Mouse (Mus musculus): ENCODE data around the gene Ankrd13a. TPM values are rescaled to one million over a fixed set of nuclear protein-coding genes. Genes with fewer than 3 reads are reported as not detected.

The Ankrd13a gene
- polyA plus RNA-seq, 1 experiment from 2014 or later: 40.2 TPM

DNA sequence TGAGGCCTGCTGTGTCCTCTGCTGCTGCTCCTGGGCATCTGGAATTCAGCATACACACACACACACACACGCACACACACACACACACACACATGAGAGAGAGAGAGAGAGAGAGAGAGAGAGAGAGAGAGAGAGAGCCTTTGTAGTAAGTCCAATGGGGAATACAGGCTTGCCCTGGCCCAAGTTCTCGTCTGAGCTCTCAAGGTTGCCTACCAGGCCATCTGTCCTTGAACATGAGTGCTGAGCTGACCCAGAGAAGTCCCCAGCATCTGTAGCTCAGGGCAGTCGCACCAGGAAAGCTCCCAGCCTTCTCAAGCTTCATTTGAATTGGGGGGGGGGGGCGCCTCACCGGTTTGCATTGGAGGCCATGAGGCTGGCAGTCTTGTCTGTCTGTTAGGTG is 10.7 kb downstream of the Ankrd13a start:
- no peaks in the 10 kb centered on the region for H3K4me1 ChIP-seq
- no peaks in the 10 kb centered on the region for H3K9me3 ChIP-seq
- no peak overlapping the region for H3K4me3 ChIP-seq
- H3K9ac ChIP-seq: no peak overlapping the region
- H3K27ac ChIP-seq: no peak overlapping the region
- no peak overlapping the region for H3K4me2 ChIP-seq (replicated peaks)
- peaks cover 36% of the 10 kb centered on the region for H3K36me3 ChIP-seq
- ATAC-seq (ENCODE audit: low FRiP score, low read depth): no peak
- 75% methylated on average over 5 of the region's 5 CpGs for WGBS
- no peaks in the 10 kb centered on the region for H3K27me3 ChIP-seq

DNA sequence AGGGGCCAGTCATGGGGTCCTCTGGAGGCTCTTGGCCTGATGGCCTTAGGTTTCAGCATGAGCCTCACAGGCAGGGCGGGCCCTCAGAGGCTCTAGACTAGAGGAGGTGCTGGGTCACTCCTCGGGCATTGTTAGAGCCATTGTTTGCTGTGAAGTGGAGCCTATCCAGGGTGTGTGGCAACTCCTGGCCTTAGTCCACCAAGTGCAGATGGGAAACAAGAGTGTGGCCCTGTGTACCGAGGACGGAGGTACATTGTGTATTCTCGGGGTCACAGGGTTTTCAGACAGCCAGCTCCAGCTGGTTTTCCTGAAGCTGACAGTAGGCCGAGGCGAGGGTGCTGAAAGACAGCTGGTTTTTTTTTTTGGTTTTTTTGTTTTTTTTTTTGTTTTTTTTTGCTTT is 18.8 kb downstream of the Ankrd13a start:
- Histone ChIP-seq H3K4me1 (peaks cover 8% of the 10 kb centered on the region), H3K9me3 (no peaks in the 10 kb centered on the region), H3K27ac (no peak overlapping the region), H3K4me2 (replicated peaks) (no peak overlapping the region), H3K36me3 (peaks cover 62% of the 10 kb centered on the region), H3K27me3 (peaks cover 10% of the 10 kb centered on the region), H3K9ac (no peak overlapping the region), H3K4me3 (no peak overlapping the region)
- ATAC-seq (ENCODE audit: low FRiP score, low read depth): no peak
- WGBS: 86% methylated on average over 7 of the region's 7 CpGs

DNA sequence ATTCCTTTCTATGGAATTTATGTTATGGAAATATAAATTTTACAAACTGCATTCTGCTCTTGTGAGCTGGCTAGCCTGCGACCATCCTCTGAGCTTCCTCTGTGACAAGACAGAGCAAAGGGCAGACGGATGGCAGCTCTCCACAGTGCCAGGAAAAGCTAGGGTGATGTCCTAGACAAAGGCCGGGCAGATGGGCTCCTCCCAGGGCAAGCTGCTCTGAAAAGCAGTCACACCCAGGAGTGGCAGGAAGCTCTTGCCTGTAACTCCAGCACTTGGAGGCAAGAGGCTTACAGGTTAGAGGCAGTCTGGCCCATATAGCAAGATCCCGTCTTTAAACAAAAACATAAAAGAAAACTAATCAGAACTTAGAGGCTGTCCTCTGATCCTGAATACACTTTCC is 20.1 kb downstream of the Ankrd13a start:
- H3K4me2 ChIP-seq (replicated peaks): no peak overlapping the region
- H3K4me3 ChIP-seq: no peak overlapping the region
- ATAC-seq (ENCODE audit: low FRiP score, low read depth): no peak
- 81% methylated on average over 4 of the region's 4 CpGs for WGBS
- H3K9me3 ChIP-seq: no peaks in the 10 kb centered on the region
- peaks cover 65% of the 10 kb centered on the region for H3K36me3 ChIP-seq
- H3K27ac ChIP-seq: no peak overlapping the region
- H3K4me1 ChIP-seq: peaks cover 8% of the 10 kb centered on the region
- no peak overlapping the region for H3K9ac ChIP-seq
- peaks cover 10% of the 10 kb centered on the region for H3K27me3 ChIP-seq

DNA sequence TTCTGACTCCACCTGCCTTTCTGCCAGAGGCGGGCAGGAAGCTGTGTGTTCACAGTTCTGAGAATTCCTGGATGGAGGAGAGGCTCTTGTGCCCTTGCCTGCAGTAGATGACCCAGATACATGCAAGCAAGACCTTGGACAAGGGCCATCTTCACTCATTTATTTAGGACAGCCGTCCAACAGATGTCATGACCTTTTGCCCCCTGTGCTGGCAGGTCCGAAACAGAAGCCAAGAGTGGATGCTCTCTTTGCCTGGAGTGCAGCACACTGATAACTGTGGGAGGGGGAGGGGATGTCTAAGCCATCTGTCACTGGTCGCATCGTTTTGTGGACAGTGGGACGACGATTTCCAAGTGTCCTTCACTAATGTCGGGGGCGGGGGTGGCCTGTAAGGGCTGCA is 20.8 kb downstream of the Ankrd13a start:
- Histone ChIP-seq H3K4me3 (no peak overlapping the region), H3K9me3 (no peaks in the 10 kb centered on the region), H3K9ac (no peak overlapping the region), H3K4me2 (replicated peaks) (no peak overlapping the region), H3K27me3 (peaks cover 10% of the 10 kb centered on the region), H3K4me1 (peaks cover 8% of the 10 kb centered on the region), H3K36me3 (peaks cover 69% of the 10 kb centered on the region), H3K27ac (no peak overlapping the region)
- no peak for ATAC-seq (ENCODE audit: low FRiP score, low read depth)
- WGBS: 51% methylated on average over 9 of the region's 9 CpGs

DNA sequence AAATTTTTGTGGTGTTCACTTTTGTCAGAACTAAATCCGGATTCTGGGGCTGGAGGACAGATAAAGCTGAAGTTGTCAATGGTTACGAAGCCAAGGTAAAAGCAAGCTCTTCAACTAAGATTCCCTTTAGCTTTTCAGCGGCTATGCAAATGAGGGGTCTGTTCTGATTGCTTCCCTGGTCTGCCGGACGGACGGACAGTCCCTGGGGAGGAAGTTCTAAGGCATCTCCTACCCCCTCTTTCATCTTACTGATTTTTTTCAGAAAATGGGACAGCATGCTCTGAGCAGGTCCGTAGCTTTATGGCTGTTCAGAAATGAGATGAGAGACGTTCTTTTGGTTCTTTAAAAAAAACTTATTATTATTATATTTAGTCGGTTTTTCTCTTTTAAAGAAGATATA is 21.2 kb downstream of the Ankrd13a start:
- peaks cover 70% of the 10 kb centered on the region for H3K36me3 ChIP-seq
- WGBS: 79% methylated on average over 9 of the region's 9 CpGs
- no peak for ATAC-seq (ENCODE audit: low FRiP score, low read depth)
- no peak overlapping the region for H3K4me2 ChIP-seq (replicated peaks)
- H3K4me1 ChIP-seq: peaks cover 8% of the 10 kb centered on the region
- H3K4me3 ChIP-seq: no peak overlapping the region
- H3K27me3 ChIP-seq: peaks cover 10% of the 10 kb centered on the region
- no peaks in the 10 kb centered on the region for H3K9me3 ChIP-seq
- H3K9ac ChIP-seq: no peak overlapping the region
- H3K27ac ChIP-seq: no peak overlapping the region

DNA sequence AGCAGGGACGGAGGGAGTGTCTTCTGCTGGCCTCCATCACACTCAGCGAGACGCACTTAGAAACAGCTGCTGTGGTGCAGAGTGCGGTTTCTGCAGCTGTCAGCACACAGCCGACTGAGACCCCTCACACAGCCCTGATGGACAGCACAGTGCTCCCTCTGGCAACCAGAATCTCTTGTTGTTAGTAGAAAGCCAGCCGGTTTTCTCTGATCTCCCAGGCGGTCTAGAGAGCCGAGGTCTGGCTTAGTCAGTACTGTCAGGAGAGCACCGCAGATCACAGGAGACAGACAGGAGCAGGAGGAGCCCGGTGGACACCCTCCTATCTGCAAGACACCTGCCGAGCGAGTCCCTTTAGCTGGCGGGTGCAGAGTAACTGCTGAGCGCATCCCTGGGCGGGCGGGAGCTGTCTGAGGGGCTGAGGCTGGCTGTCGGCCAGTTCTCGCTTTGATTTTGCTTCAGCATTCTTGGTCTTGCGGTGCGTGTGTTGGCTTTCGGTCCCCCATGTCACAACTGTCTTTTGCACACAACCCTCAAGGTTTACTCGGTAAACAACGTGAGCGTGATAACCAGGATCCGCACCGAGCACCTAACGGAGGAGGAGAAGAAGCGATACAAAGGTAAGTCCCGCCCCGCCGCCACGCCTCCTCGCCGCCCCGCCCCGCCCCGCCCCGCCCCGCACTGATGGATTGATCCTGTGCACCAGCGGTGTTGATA is 22.0 kb downstream of the Ankrd13a start:
- H3K4me1 ChIP-seq: peaks cover 8% of the 10 kb centered on the region
- WGBS: 5% methylated on average over 40 of the region's 40 CpGs
- H3K36me3 ChIP-seq: peaks cover 70% of the 10 kb centered on the region
- peak overlapping the region; percentile 42 for H3K4me3 ChIP-seq
- no peaks in the 10 kb centered on the region for H3K9me3 ChIP-seq
- H3K27ac ChIP-seq: no peak overlapping the region; the same call in 1 of the 2 replicates
- H3K4me2 ChIP-seq (replicated peaks): peak overlapping the region; percentile 68
- H3K9ac ChIP-seq: peak overlapping the region; percentile 56
- peaks cover 10% of the 10 kb centered on the region for H3K27me3 ChIP-seq
- ATAC-seq (ENCODE audit: low FRiP score, low read depth): peak; percentile 78

DNA sequence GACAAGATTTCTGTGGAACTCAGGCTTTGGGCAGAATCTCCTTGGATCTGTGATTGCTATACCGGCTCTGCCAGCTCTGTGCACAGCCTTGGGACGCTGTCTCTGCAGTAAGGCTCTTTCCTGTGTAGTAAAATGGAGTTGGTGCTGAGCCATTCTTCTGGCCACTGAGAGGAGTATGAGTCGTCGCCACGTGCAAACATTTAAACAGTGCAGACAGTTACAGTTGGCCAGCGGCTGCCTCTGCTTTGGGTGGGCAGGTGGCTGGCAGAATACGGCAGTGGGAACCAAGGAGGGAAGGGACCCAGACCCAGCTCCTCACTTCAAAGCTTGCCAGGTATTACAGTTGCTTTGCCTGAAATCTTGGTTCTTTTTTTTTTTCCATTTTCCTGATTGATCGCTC is 22.8 kb downstream of the Ankrd13a start:
- peaks cover 70% of the 10 kb centered on the region for H3K36me3 ChIP-seq
- H3K4me2 ChIP-seq (replicated peaks): peak overlapping the region; percentile 68
- peaks cover 10% of the 10 kb centered on the region for H3K27me3 ChIP-seq
- no peak for ATAC-seq (ENCODE audit: low FRiP score, low read depth)
- peaks cover 8% of the 10 kb centered on the region for H3K4me1 ChIP-seq
- H3K27ac ChIP-seq: no peak overlapping the region
- H3K4me3 ChIP-seq: no peak overlapping the region
- WGBS: 88% methylated on average over 8 of the region's 8 CpGs
- no peaks in the 10 kb centered on the region for H3K9me3 ChIP-seq
- no peak overlapping the region for H3K9ac ChIP-seq

DNA sequence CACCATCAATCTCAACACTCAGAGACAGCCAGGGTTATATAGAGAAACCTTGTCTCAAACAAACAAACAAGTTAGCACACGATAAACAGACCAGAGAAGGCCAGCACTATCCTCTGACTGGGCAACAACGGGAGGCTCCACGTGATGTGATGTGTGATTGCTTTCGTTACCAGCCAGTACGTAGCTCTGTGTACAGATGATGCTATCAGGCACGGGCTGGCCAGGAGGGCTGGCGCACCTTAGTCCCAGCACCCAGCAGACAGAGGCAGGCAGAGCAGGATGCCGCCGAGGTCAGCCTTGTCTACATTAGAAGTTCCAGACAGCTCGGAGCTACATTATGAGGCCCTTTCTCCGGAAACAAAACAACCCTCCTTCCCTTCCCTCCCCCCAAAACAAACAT is 25.4 kb downstream of the Ankrd13a start:
- WGBS: 85% methylated on average over 11 of the region's 11 CpGs

DNA sequence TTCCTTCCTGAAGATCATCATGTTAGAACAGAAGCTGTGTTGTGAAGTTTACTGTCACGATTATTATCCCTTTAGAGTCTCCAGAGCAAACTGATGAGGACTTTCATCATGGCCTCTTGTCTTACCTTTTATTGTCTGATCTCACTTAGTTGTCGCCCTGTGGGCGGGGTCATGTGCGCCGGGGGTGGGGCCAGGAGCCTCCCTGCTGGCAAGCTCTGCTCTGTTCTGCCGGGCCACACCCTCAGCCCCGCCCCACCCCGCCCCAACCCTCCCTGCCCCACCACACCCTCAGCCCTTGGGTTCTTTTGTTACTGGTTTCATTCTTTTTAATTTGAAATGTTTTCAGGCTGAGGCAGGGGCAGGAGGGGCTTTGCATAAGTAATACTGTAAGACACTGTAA is 26.6 kb downstream of the Ankrd13a start:
- no peak overlapping the region for H3K27ac ChIP-seq
- no peak for ATAC-seq (ENCODE audit: low FRiP score, low read depth)
- peaks cover 10% of the 10 kb centered on the region for H3K4me1 ChIP-seq
- 18% methylated on average over 8 of the region's 8 CpGs for WGBS
- no peak overlapping the region for H3K9ac ChIP-seq
- H3K9me3 ChIP-seq: no peaks in the 10 kb centered on the region
- H3K27me3 ChIP-seq: peaks cover 2% of the 10 kb centered on the region; the same call in 1 of the 2 replicates
- H3K4me3 ChIP-seq: no peak overlapping the region
- no peak overlapping the region for H3K4me2 ChIP-seq (replicated peaks)
- H3K36me3 ChIP-seq: peaks cover 84% of the 10 kb centered on the region

More for the DNA sequence above, 25.4 kb downstream of the Ankrd13a start:
- H3K27me3 ChIP-seq: peaks cover 10% of the 10 kb centered on the region
- no peak overlapping the region for H3K9ac ChIP-seq
- H3K4me3 ChIP-seq: no peak overlapping the region
- ATAC-seq (ENCODE audit: low FRiP score, low read depth): no peak
- H3K4me2 ChIP-seq (replicated peaks): no peak overlapping the region
- H3K27ac ChIP-seq: no peak overlapping the region
- peaks cover 8% of the 10 kb centered on the region for H3K4me1 ChIP-seq
- H3K9me3 ChIP-seq: no peaks in the 10 kb centered on the region
- peaks cover 75% of the 10 kb centered on the region for H3K36me3 ChIP-seq

DNA sequence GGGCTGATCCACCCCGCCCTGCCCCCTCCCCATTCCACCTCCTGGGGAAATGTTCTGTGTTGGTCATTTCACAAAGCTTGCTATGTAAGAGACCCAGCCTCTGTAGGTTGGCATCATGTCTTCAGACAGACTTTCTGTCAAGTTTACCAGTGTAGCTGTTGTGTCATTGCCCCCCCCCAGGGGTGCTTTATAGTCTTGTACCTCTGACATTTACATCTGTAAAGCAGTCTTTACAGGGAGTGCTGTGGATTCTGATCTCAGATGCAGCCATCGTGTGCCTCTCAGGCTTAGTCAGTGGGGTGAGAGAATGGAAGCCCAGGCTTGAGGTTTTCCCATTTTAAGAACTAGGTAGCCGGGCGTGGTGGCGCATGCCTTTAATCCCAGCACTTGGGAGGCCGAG is 27.4 kb downstream of the Ankrd13a start:
- peaks cover 11% of the 10 kb centered on the region for H3K4me1 ChIP-seq
- WGBS: 90% methylated on average over 6 of the region's 6 CpGs
- no peak for ATAC-seq (ENCODE audit: low FRiP score, low read depth)
- no peak overlapping the region for H3K27ac ChIP-seq
- H3K9me3 ChIP-seq: no peaks in the 10 kb centered on the region
- H3K4me3 ChIP-seq: no peak overlapping the region
- peaks cover 91% of the 10 kb centered on the region for H3K36me3 ChIP-seq
- H3K9ac ChIP-seq: no peak overlapping the region
- H3K27me3 ChIP-seq: no peaks in the 10 kb centered on the region
- H3K4me2 ChIP-seq (replicated peaks): no peak overlapping the region

DNA sequence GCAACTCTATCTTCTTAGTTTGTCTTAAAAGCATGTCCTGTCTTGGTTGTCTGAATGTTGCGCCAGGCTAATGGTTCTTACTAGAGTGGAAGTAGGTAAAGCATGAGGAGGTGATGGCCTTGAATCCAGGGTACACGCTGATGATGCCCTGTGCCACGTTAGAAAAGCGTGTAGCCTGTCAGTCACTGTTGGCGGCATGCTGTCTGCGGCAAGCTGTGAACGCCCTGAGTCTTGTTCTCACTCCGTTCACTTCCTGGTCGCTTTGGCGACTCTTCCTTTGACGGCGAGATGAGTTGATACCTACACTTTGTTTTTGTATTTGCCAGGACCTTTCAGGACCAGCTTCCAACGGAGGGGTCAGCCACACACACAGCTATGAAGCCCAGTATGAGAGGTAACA is 28.8 kb downstream of the Ankrd13a start:
- Histone ChIP-seq H3K4me2 (replicated peaks) (no peak overlapping the region), H3K27ac (no peak overlapping the region), H3K9me3 (no peaks in the 10 kb centered on the region), H3K4me3 (no peak overlapping the region), H3K9ac (no peak overlapping the region), H3K36me3 (peaks cover 87% of the 10 kb centered on the region), H3K4me1 (peaks cover 25% of the 10 kb centered on the region), H3K27me3 (no peaks in the 10 kb centered on the region)
- ATAC-seq (ENCODE audit: low FRiP score, low read depth): no peak
- 92% methylated on average over 13 of the region's 13 CpGs for WGBS

DNA sequence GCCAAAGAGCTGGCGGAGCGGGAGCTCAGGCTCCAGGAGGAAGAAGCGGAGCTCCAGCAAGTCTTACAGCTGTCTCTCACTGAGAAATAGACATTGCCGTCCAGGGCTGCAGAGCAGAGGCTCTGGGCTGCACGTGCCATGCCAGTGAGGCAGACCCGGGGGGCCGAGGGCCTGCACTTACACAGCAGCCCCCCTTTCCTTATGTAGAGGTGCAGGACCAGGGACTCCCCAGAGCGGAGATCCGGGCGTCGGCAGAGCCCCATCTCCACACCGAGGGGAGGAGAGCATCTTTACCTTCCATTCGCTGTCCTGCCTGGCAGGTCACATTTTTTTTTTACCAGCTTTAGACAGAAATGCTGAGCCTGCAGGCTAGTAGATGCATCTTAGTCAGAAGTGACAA is 29.9 kb downstream of the Ankrd13a start:
- no peaks in the 10 kb centered on the region for H3K27me3 ChIP-seq
- H3K9ac ChIP-seq: no peak overlapping the region
- H3K4me3 ChIP-seq: no peak overlapping the region
- H3K36me3 ChIP-seq: peaks cover 87% of the 10 kb centered on the region
- ATAC-seq (ENCODE audit: low FRiP score, low read depth): no peak
- no peak overlapping the region for H3K4me2 ChIP-seq (replicated peaks)
- peaks cover 31% of the 10 kb centered on the region for H3K4me1 ChIP-seq
- WGBS: 85% methylated on average over 13 of the region's 13 CpGs
- H3K27ac ChIP-seq: no peak overlapping the region
- no peaks in the 10 kb centered on the region for H3K9me3 ChIP-seq

DNA sequence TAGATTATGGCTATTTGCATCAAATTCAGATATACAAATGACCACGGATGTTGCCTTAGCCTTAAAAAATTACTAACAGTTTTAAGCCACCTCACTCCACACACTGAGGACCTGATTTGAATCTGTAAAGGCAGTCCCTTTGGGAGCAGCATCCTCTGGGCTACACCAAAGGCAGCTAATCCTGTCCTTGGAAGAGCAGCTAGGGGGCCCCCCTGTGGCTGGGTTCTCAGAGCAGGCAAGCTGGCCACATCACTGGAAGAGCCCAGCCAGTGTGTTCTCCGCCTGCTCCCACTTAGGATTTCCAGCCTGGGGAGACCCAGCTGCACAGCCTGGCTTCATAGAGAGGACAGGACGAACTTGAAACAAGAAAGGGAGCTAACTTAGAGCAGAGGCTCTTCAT is 30.5 kb downstream of the Ankrd13a start:
- H3K4me2 ChIP-seq (replicated peaks): no peak overlapping the region
- no peak for ATAC-seq (ENCODE audit: low FRiP score, low read depth)
- H3K9ac ChIP-seq: no peak overlapping the region

More for the DNA sequence above, 30.5 kb downstream of the Ankrd13a start:
- Histone ChIP-seq H3K27ac (no peak overlapping the region), H3K4me3 (no peak overlapping the region), H3K9me3 (no peaks in the 10 kb centered on the region), H3K36me3 (peaks cover 86% of the 10 kb centered on the region), H3K27me3 (no peaks in the 10 kb centered on the region), H3K4me1 (peaks cover 35% of the 10 kb centered on the region)
- WGBS: 46% methylated on average over 3 of the region's 3 CpGs

Data from limb, embryonic 13.5 days (tissue).